Mouse (Mus musculus) right cerebral cortex, postnatal 14 days (tissue): ENCODE measurements around the gene Kcnk10.

ENCODE experiments used
- DNase-seq: peaks from one replicate; pipeline ENCODE4 v3.0.0; 2022

The Kcnk10 gene

GRCm38 (mm10) chr12:98571896-98572680, 6.0 kb downstream of the Kcnk10 start:
- DNase-seq: no peak

- no peak for DNase-seq
Observed at GRCm38 (mm10) chr12:98569380-98569779, 8.7 kb downstream of the Kcnk10 start.

- DNase-seq: no peak
Observed at GRCm38 (mm10) chr12:98567877-98568276, 10.2 kb downstream of the Kcnk10 start.

DNA sequence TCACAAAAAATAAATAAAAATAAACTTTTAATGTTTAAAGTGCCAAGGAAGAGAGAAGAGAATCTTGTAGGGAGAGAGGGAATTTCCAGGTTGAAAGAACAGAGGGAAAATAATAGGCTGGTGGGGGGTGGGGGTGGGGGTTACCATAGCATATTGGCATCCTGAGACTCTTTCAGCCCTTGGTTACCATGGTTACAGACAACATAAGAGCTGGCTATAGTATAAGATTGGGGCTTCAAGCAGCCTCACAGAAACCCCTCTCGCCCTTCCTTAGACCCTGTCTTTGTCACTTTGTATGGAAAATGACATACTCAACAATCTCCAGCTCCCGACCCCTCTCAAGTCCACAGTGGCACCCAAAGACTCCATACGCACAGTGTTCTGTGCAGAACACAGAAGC, 13.7 kb downstream of the Kcnk10 start:
- DNase-seq: no peak

- no peak for DNase-seq
Observed at GRCm38 (mm10) chr12:98563261-98563660, 14.8 kb downstream of the Kcnk10 start.

DNA sequence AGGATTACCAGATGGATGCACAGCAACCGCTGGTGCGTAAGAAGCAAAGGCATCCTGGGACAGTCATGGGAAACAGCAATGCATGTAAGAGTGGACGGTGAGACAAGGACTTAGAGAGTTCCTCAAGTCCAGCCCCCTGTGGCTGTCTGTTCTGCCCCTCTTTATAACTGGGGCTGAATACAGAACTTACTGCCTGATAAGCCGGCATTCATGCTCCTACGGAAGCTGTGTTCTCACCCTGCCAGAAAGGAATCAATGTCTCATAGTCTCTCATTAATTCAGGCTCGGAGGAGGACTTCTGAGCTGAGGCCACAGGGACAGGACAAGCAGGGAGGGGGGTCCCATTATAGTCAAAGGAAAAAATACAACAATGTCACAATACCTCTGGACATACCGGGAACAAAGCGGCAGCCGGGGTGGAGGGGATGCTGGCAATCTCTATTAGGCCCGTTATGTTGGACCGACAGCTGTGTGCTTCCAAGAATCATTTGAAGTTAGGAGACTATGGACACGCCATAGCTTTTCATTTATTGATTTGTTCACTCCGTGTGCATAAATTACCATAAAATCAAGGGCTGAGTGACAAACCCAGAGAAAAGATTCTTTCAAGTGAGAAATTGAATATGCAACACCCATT, 15.7 kb downstream of the Kcnk10 start:
- DNase-seq: no peak

GRCm38 (mm10) chr12:98560038-98560437, 18.1 kb downstream of the Kcnk10 start:
- DNase-seq: no peak

- DNase-seq: no peak
Observed at GRCm38 (mm10) chr12:98557013-98557677, 21.0 kb downstream of the Kcnk10 start.

DNA sequence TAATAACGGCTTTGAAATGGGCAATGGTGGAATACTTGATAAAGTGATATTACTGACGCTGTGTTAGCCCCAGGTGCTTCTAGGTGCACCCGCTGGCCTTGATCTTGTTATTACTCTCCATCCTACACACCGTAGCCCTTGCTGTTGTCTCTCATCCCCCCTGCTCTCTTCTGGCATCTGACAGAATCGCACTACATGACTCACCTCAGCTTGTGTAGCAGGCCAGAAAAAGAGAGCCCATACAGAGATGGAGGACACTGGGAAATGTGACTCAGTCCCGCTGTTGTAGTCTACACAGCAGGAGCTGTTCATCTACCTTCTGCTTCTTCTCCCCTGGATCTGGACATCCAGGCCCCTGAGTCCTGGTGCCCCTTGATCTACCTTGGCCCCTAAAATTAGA, 28.1 kb downstream of the Kcnk10 start:
- no peak for DNase-seq

- no peak for DNase-seq
Observed at GRCm38 (mm10) chr12:98548141-98548540, 30.0 kb downstream of the Kcnk10 start.

- no peak for DNase-seq
Observed at GRCm38 (mm10) chr12:98545875-98546274, 32.2 kb downstream of the Kcnk10 start.

DNA sequence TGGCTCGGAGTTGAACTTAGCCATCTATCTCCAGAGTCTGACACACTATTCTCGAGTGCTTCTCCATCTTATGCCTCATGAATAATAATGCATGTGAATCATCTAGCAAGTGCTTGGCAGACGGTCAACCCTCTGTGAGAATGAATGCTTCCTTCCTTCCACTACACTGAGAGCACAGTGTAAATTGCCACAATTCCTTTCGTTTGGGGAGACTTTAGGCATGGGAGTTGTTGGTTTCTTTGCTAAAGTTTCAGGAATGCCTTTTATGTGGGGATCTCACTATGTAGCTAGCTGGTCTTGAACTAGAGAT, 32.9 kb downstream of the Kcnk10 start:
- peak; percentile 73 for DNase-seq

GRCm38 (mm10) chr12:98544545-98545250, 33.4 kb downstream of the Kcnk10 start:
- DNase-seq: no peak

GRCm38 (mm10) chr12:98536760-98537159, 41.4 kb downstream of the Kcnk10 start:
- DNase-seq: no peak

DNA sequence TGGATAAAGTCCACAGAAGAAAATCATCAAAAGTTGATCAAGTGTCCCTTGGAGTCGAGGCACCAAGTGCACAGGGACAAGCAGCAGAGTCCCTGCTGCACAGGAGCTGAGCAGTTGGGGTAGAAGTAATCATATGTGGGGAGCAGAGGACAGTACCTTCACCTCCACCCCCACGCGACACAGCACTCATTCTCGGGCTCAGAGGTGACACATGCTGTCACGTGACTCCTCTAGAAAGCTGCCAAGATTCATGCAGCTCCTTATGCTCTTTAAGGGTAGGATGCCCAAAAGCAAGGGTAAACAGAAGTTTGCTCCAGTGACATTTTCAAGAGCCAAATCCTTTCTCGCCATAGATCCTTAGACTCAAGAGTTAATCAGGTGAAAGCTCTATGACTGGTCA, 42.1 kb downstream of the Kcnk10 start:
- DNase-seq: no peak

- DNase-seq: no peak
Observed at GRCm38 (mm10) chr12:98535494-98535901, 42.6 kb downstream of the Kcnk10 start.

DNA sequence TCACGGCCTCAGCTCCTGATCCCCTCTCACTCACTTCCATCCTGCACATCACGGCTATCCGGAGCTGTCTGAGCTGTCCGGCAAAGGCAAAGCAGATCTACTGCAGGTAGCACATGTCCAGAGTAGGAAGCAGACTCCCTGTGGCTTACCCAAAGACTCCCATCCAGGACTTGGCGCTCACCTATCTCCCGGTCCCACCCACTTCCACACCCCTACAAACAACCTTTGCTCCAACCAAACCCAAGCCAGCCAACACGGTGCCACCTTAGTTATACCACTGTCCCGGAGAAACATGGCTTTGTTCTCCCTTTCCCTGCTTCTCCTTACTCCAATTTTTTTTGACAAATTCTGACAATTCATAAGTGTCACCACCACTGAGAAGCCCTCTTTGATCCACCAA, 49.5 kb downstream of the Kcnk10 start:
- DNase-seq: no peak

GRCm38 (mm10) chr12:98525361-98525760, 52.7 kb downstream of the Kcnk10 start:
- no peak for DNase-seq

GRCm38 (mm10) chr12:98524331-98525311, 53.5 kb downstream of the Kcnk10 start:
- no peak for DNase-seq

DNA sequence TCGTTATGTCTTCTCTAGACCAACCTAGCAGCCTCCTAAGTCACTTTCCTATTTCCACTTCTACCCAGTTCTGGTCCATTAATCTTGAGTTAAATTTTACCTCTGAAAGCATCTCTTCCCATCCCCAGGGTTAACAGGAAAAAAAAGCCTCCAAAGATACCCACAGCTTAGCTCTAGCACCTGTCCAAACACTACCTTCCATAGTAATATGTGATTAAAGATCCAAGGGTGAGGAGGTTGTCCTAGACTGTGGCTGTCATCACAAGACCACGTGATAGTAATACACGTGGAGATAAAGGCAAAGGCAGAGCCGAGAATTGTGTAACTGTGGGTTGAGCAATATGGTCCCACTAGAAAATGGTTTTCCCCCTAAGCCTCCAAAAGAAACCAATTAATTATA, 56.8 kb downstream of the Kcnk10 start:
- DNase-seq: no peak

DNA sequence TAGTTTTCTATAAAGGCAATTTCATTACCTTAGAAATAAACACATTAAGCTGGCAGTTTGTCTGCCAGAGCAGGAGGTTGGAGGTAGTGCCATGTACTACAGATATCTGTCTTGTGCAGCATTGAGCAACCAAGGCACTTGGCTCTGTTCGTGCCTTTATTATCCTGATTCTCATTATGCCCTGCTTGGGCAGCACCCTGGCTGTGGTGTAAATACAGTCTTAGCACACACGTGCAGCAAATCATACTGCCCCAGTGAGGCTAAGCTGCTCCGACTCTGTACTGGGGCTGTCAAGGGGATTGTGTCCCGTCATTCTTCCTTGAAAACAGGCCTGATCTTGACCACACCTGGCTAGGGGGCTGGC, 57.6 kb downstream of the Kcnk10 start:
- no peak for DNase-seq

DNA sequence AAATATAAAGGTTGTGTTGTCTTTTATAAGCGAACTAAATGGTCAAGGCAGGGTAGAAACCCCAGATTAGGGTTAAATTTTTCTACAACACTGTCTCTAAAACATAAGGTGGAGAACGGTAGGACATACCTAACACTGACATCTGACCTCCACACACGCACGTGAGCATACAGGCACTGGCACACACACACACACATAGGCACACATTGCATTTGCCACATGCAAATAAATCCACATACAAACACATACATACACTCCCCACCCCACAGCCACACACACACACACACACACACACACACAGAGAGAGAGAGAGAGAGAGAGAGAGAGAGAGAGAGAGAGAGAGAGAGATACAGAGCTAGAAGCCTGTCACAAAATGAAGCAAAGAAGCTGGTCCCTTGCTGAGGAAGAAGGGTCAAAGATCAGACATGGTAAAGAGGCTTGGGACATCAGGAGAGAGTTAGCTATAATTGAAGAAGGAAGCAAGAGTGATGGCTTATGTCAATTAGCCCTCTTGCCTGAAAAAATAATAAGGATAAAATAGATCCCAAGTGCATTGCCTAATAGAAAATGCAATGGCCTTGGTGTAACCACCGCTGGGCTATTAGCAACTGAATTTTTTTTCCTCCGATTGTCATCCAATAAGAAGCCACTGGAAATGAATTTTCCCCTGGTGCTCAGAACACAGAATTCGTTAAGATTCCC, 58.1 kb downstream of the Kcnk10 start:
- no peak for DNase-seq
